Mouse (Mus musculus) hindbrain, embryonic 13.5 days (tissue): Measurements from ENCODE around the gene Lmntd1. TPM values are rescaled to one million over a fixed set of nuclear protein-coding genes. Genes with fewer than 3 reads are reported as not detected.
"Not testable (repeated sequence)": the region's sequence is repeated elsewhere in the genome, so short reads cannot be mapped to it uniquely, and the experiment has no call there.

ENCODE experiments used
- ATAC-seq: fragments of 200-750 bp; cut with Nextera tagmentation; 2 replicates; pipeline ENCODE4 v1.8.0; 2017; ENCODE audit warnings: moderate TSS enrichment; ENCODE audit not compliant: low FRiP score
- H3K27ac ChIP-seq: fragments of 300-500 bp; sonication (generic); 2 replicates; pipeline ENCODE4 v1.5.1; 2015; ENCODE audit warnings: inconsistent platforms, mild to moderate bottlenecking, moderate library complexity
- H3K27me3 ChIP-seq: fragments of 300-500 bp; sonication (generic); 2 replicates; pipeline ENCODE4 v1.6.1; 2015; ENCODE audit warnings: mild to moderate bottlenecking, inconsistent platforms
- H3K36me3 ChIP-seq: fragments of 300-500 bp; sonication (generic); 2 replicates; pipeline ENCODE4 v1.6.1; 2015; ENCODE audit warnings: mild to moderate bottlenecking, inconsistent platforms
- H3K4me1 ChIP-seq: fragments of 300-500 bp; sonication (generic); replicated peaks from 2 replicates; pipeline ENCODE4 v1.6.1; 2015; ENCODE audit warnings: inconsistent platforms
- H3K4me2 ChIP-seq: fragments of 300-500 bp; sonication (generic); 2 replicates; pipeline ENCODE4 v1.6.1; 2015; ENCODE audit warnings: inconsistent platforms, mild to moderate bottlenecking, moderate library complexity
- H3K4me3 ChIP-seq: fragments of 300-500 bp; sonication (generic); 2 replicates; pipeline ENCODE4 v1.5.1; 2015; ENCODE audit warnings: mild to moderate bottlenecking, inconsistent platforms
- H3K9ac ChIP-seq: fragments of 300-500 bp; sonication (generic); 2 replicates; pipeline ENCODE4 v1.6.1; 2015; ENCODE audit warnings: mild to moderate bottlenecking, inconsistent platforms
- H3K9me3 ChIP-seq: fragments of 300-500 bp; sonication (generic); 2 replicates; pipeline ENCODE4 v1.6.1; 2016; ENCODE audit warnings: inconsistent platforms
- WGBS: fragments of 180-500 bp; shearing (Covaris S2); methylation state at CpG from one replicate; pipeline ENCODE4 v1.1.7; 2015; 5-methylcytosine and 5-hydroxymethylcytosine counted together
- polyA plus RNA-seq: library from polyadenylated mRNA; unstranded; fragments of >200 nt; fragmentation: Nextera tagmentation; extraction: Ambion mirVana; gene quantifications from 2 replicates; pipeline ENCODE4 v1.2.1, GENCODE M21; 2015

The Lmntd1 gene
- polyA plus RNA-seq, 1 experiment from 2014 or later = 0.75 TPM

DNA sequence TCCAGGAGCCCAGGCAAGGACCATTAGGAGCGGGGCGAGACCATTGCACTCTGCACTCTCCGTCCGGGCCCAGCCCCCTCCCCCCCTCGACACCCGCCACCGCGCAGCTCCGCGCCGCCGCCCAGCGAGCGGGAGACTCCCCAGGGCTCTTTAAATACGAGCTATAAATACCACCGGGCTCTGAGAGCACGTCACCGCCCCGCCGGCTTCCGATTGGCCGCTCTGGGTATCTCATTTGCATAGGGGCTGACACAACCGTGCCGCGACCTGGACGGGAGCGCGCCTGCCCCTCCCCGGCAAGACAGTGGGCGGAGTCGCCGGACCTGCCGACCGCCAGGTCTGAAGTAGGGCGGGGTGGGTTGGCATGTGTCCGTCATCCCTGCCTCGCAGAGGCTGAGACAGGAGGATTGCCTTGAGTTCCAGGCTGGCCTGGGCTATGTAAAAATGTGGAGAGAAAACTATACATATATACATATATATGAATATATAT is 273.4 kb downstream of the Lmntd1 start:
- peak; percentile 92 for ATAC-seq
- WGBS = 0% methylated on average over 37 of the region's 37 CpGs
- peaks cover 11% of the 10 kb centered on the region; the same call in 1 of the 2 replicates for H3K27me3 ChIP-seq

DNA sequence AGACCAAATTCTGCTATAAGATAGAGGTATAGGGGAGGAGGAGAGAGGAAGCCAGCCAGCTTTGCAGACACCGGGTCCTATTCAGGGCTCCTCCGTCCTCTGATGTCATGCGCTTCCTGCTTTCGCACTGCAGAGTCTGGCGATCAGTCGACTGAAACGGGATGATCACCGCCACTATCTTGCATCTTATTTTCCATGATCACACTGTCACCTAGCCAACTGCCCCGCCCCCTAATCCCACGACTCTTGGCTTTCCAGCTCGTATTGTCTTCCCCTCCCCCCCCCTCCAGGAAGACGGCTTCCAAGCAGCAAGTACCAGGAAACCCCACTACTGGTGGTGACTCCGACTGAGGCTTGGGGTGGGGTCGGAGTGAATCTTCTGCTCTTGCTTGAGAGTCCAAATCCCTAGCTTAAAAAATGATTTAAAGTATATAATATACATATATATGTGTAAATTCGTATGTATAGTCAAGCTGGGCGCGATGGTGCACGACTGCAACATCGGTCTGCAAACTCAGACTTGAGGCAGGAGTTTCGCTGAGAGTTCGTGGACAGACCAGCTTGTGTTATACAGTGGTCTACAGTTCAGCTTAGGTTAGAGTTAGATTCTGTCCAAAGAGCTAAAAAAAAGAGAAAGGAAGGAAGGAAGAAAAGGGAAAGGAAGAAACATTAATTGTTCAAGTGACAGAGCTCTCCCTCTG is 274.0 kb downstream of the Lmntd1 start:
- Histone ChIP-seq H3K27me3 (peaks cover 11% of the 10 kb centered on the region; the same call in 1 of the 2 replicates), H3K27ac (peak overlapping the region; percentile 91), H3K36me3 (no peaks in the 10 kb centered on the region), H3K9me3 (no peaks in the 10 kb centered on the region), H3K4me2 (peak overlapping the region; percentile 86), H3K4me1 (peaks cover 11% of the 10 kb centered on the region; the same call in 1 of the 2 replicates), H3K9ac (peak overlapping the region; percentile 69), H3K4me3 (peak overlapping the region; percentile 52)
- peak; percentile 63 for ATAC-seq
- WGBS = under 1% methylated on average over 21 of the region's 21 CpGs

More for the DNA sequence above, 273.4 kb downstream of the Lmntd1 start:
- Histone ChIP-seq H3K9ac (peak overlapping the region; percentile 69), H3K9me3 (no peaks in the 10 kb centered on the region), H3K27ac (peak overlapping the region; percentile 91), H3K4me1 (peaks cover 11% of the 10 kb centered on the region; the same call in 1 of the 2 replicates), H3K36me3 (no peaks in the 10 kb centered on the region), H3K4me3 (peak overlapping the region; percentile 52), H3K4me2 (peak overlapping the region; percentile 86)

DNA sequence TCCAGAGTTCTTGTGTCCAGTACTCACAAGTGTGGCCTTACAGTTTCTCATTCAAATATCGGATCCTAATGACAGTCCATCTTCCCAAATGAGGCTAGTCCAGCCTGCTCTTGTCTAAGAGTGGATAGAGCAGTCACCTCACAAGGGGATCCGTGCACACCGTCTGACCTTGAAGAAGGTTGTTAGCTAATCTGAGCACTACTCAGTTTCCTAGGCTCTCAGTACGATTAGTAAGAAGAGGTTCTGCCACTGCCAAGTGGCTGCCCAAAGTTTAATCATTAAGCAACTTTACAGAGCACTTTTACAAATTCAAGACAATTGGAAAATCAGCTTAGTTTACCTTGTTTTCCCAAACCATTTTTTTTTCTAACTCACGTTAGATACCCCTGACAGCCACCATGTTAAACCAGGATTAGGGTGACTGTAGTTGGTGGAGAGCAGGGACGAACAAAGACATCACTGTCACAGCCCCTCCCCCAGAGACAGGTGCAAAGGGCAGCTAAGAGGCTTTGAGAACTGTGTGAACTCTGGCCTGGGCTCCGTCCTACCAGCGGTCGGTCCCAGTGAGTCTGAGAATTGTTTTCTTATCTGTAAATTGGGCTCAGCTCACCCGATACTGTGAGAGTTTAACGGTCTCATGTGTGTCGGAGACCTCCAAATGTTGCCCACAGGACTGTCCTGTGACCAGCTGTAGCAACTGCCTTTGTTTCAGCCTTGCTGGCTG is 275.4 kb downstream of the Lmntd1 start:
- Histone ChIP-seq H3K4me3 (0 out of 2 replicates have a peak overlapping the region, but pooled peaks have one; percentile 2), H3K9ac (0 out of 2 replicates have a peak overlapping the region, but pooled peaks have one; percentile 69), H3K4me1 (peaks cover 11% of the 10 kb centered on the region; the same call in 1 of the 2 replicates), H3K27me3 (peaks cover 11% of the 10 kb centered on the region; the same call in 1 of the 2 replicates), H3K9me3 (no peaks in the 10 kb centered on the region), H3K27ac (no peak overlapping the region), H3K4me2 (no peak overlapping the region), H3K36me3 (no peaks in the 10 kb centered on the region)
- ATAC-seq = no peak
- 38% methylated on average over 12 of the region's 12 CpGs for WGBS

DNA sequence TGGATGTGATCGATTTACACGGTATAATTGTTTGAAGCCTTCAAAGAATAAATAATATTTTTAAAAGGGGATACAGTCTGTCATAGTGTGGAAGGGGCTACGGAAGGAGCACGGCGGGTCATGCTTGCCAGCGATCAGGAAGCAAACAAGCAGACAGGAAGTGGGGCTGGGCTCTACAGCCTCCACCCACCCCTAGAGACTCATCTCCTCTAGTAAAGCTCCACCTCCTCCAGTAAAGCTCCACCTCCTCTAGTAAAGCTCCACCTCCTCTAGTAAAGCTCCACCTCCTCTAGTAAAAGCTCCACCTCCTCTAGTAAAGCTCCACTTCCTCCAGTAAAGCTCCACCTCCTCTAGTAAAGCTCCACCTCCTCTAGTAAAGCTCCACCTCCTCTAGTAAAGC is 276.6 kb downstream of the Lmntd1 start:
- not testable (repeated sequence) for H3K27ac ChIP-seq, H3K4me2 ChIP-seq, ATAC-seq, H3K9ac ChIP-seq, H3K4me3 ChIP-seq, H3K9me3 ChIP-seq, H3K36me3 ChIP-seq
- H3K27me3 ChIP-seq = peaks cover 11% of the 10 kb centered on the region; the same call in 1 of the 2 replicates
- peaks cover 11% of the 10 kb centered on the region; the same call in 1 of the 2 replicates for H3K4me1 ChIP-seq
- 96% methylated on average over 6 of the region's 6 CpGs for WGBS

DNA sequence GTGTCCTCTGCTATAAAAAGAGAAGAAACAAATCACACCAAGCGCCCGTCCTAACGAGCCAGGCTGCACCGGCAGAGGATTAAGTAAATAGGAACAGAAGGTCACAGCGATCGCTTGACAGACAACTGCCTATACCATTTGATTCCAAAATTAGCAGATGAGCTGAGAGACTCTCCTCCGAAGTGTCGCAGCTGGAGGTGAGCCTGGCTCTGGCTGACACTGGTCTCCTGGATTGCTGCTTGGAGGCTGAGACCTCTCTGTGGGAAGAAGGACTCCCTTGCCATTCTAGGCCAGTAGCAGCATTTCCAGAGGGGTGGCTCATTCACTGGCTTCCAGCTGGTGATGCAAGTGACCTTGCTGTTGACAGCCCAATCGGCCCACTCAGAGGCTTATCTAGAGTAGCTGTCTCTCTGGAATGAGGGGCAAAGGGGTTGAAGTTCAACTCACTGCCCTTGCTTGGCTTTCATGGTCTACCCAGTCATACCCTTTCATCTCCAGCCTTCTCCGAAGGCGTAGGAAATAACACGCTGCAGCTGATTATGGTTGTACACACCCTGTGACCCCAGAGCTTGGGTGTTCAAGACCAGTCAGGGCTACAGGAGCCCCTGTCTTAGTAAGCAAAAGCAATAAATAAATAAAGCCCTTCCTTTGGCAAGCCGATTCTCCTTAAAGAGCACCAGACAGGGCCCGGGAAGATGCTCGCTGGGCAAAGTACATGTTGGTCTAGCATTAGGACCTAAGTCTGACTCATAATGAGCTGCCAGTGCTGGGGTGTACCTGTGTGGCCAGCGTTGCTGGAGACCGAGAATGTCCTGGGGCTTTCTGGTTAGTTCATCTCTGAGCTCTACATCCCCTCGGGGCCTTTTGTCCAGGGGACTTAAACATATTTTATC is 278.0 kb downstream of the Lmntd1 start:
- Histone ChIP-seq H3K4me1 (peaks cover 11% of the 10 kb centered on the region; the same call in 1 of the 2 replicates), H3K4me3 (no peak overlapping the region), H3K27ac (no peak overlapping the region), H3K9ac (no peak overlapping the region), H3K9me3 (no peaks in the 10 kb centered on the region), H3K27me3 (peaks cover 11% of the 10 kb centered on the region; the same call in 1 of the 2 replicates), H3K36me3 (no peaks in the 10 kb centered on the region), H3K4me2 (no peak overlapping the region)
- no peak for ATAC-seq
- WGBS = 80% methylated on average over 18 of the region's 18 CpGs

DNA sequence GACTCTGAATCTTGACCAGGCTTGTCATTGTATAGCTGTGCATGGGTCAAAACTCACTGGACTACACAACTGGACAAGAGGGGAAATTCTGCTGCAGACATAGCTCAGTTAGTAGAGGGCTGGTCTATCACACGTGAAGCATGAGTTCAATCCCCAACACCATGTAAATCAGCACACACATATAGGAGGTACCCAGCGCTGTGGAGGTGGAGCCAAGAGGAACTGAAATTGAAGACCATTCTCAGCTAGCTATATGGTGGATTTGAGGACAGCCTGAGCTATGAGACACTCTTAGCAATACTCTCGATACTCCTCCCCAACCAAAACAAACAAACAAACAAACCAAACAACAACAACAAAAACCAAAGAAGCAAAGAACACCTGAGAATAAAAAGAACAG is 279.9 kb downstream of the Lmntd1 start:
- Histone ChIP-seq H3K4me1 (0 out of 2 replicates have a peak, but pooled peaks cover 3% of the 10 kb centered on the region), H3K27me3 (peaks cover 11% of the 10 kb centered on the region; the same call in 1 of the 2 replicates), H3K27ac (no peak overlapping the region), H3K4me3 (no peak overlapping the region), H3K4me2 (no peak overlapping the region), H3K9ac (no peak overlapping the region), H3K9me3 (no peaks in the 10 kb centered on the region), H3K36me3 (no peaks in the 10 kb centered on the region)
- 86% methylated on average over 3 of the region's 3 CpGs for WGBS
- ATAC-seq = no peak

- 86% methylated on average over 12 of the region's 12 CpGs for WGBS
- no peak for ATAC-seq
- H3K9ac ChIP-seq = no peak overlapping the region
- no peaks in the 10 kb centered on the region for H3K9me3 ChIP-seq
- H3K4me3 ChIP-seq = no peak overlapping the region
- no peaks in the 10 kb centered on the region for H3K4me1 ChIP-seq
- H3K27me3 ChIP-seq = no peaks in the 10 kb centered on the region
- H3K27ac ChIP-seq = no peak overlapping the region
- no peaks in the 10 kb centered on the region for H3K36me3 ChIP-seq
- no peak overlapping the region for H3K4me2 ChIP-seq
These were observed 287.8 kb downstream of the Lmntd1 start for GRCm38 (mm10) chr6:145326141-145326806.

DNA sequence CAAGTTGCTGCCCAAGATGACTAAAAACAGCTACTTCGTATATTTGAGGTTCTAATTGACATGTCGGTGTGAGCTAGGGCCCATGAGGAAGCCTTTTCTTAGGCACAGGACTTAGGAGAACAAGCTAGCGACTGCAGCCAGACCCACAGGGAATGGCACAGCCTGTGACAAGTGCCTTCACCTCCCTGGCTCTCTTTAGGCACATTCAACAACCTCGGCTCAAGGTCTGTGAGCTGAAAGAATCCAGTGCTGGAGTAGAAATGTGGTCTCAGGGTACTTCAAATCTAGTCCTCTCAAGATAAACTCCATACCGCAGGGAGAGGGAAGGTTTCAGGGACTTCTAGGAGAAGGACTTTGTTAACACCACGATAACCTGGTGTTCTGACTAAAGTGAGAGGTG is 289.0 kb downstream of the Lmntd1 start:
- Histone ChIP-seq H3K27me3 (no peaks in the 10 kb centered on the region), H3K4me3 (no peak overlapping the region), H3K4me1 (no peaks in the 10 kb centered on the region), H3K27ac (no peak overlapping the region), H3K4me2 (no peak overlapping the region), H3K9me3 (no peaks in the 10 kb centered on the region), H3K9ac (no peak overlapping the region), H3K36me3 (no peaks in the 10 kb centered on the region)
- WGBS = 73% methylated on average over 6 of the region's 6 CpGs
- ATAC-seq = no peak

- Histone ChIP-seq H3K4me3 (no peak overlapping the region), H3K4me2 (no peak overlapping the region), H3K27me3 (no peaks in the 10 kb centered on the region), H3K9me3 (no peaks in the 10 kb centered on the region), H3K4me1 (no peaks in the 10 kb centered on the region), H3K9ac (no peak overlapping the region), H3K36me3 (no peaks in the 10 kb centered on the region), H3K27ac (no peak overlapping the region)
- WGBS = 68% methylated on average over 7 of the region's 7 CpGs
- ATAC-seq = no peak
These were observed 289.6 kb downstream of the Lmntd1 start for GRCm38 (mm10) chr6:145324470-145324869.

GRCm38 (mm10) chr6:145322246-145322645 is 291.9 kb downstream of the Lmntd1 start:
- Histone ChIP-seq H3K36me3 (no peaks in the 10 kb centered on the region), H3K4me1 (no peaks in the 10 kb centered on the region), H3K27ac (no peak overlapping the region), H3K27me3 (no peaks in the 10 kb centered on the region), H3K4me3 (no peak overlapping the region), H3K4me2 (no peak overlapping the region), H3K9ac (no peak overlapping the region), H3K9me3 (no peaks in the 10 kb centered on the region)
- 86% methylated on average over 7 of the region's 7 CpGs for WGBS
- ATAC-seq = no peak

- Histone ChIP-seq H3K9me3 (no peaks in the 10 kb centered on the region), H3K36me3 (no peaks in the 10 kb centered on the region), H3K27me3 (no peaks in the 10 kb centered on the region), H3K27ac (no peak overlapping the region), H3K4me3 (no peak overlapping the region), H3K4me1 (no peaks in the 10 kb centered on the region), H3K9ac (no peak overlapping the region), H3K4me2 (no peak overlapping the region)
- ATAC-seq = no peak
- WGBS = 74% methylated on average over 10 of the region's 10 CpGs
These were observed 294.0 kb downstream of the Lmntd1 start for GRCm38 (mm10) chr6:145320156-145320555.
